Mouse (Mus musculus): Measurements from ENCODE around the gene Trappc11.
"Not testable (repeated sequence)": the region's sequence is repeated elsewhere in the genome, so short reads cannot be mapped to it uniquely, and the experiment has no call there.

Trappc11 gene

GRCm38 (mm10) chr8:47482354-47483071 is 50.8 kb downstream of the Trappc11 start:
- DNase-seq (ENCODE audit: low spot score) = no peak

GRCm38 (mm10) chr8:47480039-47480438 is 53.2 kb downstream of the Trappc11 start:
- no peak for DNase-seq (ENCODE audit: low spot score)

GRCm38 (mm10) chr8:47461650-47462049 is 71.6 kb downstream of the Trappc11 start:
- DNase-seq (ENCODE audit: low spot score) = no peak

- DNase-seq (ENCODE audit: low spot score) = peak; percentile 56
Observed at GRCm38 (mm10) chr8:47459216-47459749, 74.0 kb downstream of the Trappc11 start.

GRCm38 (mm10) chr8:47458591-47458990 is 74.7 kb downstream of the Trappc11 start:
- peak; percentile 95 for DNase-seq (ENCODE audit: low spot score)

- DNase-seq (ENCODE audit: low spot score) = not testable (repeated sequence)
Observed at GRCm38 (mm10) chr8:47449211-47449610, 84.1 kb downstream of the Trappc11 start.

- no peak for DNase-seq (ENCODE audit: low spot score)
Observed at GRCm38 (mm10) chr8:47446312-47447046, 86.8 kb downstream of the Trappc11 start, which contains the start of gene Stox2. TSS of gene Stox2 (minus strand) at chr8:47446362.
